Mouse (Mus musculus): ENCODE data around the gene Ogfrl1. TPM values are rescaled to one million over a fixed set of nuclear protein-coding genes. Genes with fewer than 3 reads are reported as not detected.

Gene Ogfrl1
- 4.4 and 6.2 TPM in 2 replicates for polyA plus RNA-seq (2015; fragmentation: Nextera tagmentation; extraction: Ambion mirVana)

- Histone ChIP-seq H3K27me3 (ENCODE audit: control insufficient read depth, insufficient read depth, low read length) (no peaks in the 10 kb centered on the region), H3K4me1 (replicated peaks; ENCODE audit: control insufficient read depth, insufficient read depth) (no peaks in the 10 kb centered on the region), H3K9ac (ENCODE audit: low read length) (no peak within 1 kb of the TSS), H3K4me3 (ENCODE audit: low read depth, low read length) (no peak within 1 kb of the TSS), H3K9me3 (ENCODE audit: control insufficient read depth, low read length) (no peaks in the 10 kb centered on the region), H3K4me2 (replicated peaks; ENCODE audit: low read depth) (no peak within 1 kb of the TSS), H3K36me3 (ENCODE audit: control insufficient read depth, insufficient read depth, low read length) (no peaks in the 10 kb centered on the region), H3K27ac (replicated peaks) (no peak within 1 kb of the TSS)
- ATAC-seq (ENCODE audit: low FRiP score, low TSS enrichment) (no peak), DNase-seq (ENCODE audit: low spot score) (no peak)
- TF ChIP-seq CTCF (IDR thresholded peaks at IDR 0.05; ENCODE audit: low read depth) (no peak), EP300 (optimal IDR thresholded peaks at IDR 0.05) (no peak)
- 78% methylated on average over 4 of the region's 4 CpGs for WGBS
Observed at GRCm38 (mm10) chr1:23397623-23398022, at the start of gene Ogfrl1. Gene Ogfrl1, minus strand, starts transcription at chr1:23397772.

- Histone ChIP-seq H3K9ac (ENCODE audit: low read length) (no peak overlapping the region), H3K4me3 (ENCODE audit: low read depth, low read length) (no peak overlapping the region), H3K27ac (replicated peaks) (no peak overlapping the region), H3K4me2 (replicated peaks; ENCODE audit: low read depth) (no peak overlapping the region), H3K9me3 (ENCODE audit: control insufficient read depth, low read length) (no peaks in the 10 kb centered on the region), H3K36me3 (ENCODE audit: control insufficient read depth, insufficient read depth, low read length) (no peaks in the 10 kb centered on the region), H3K27me3 (ENCODE audit: control insufficient read depth, insufficient read depth, low read length) (no peaks in the 10 kb centered on the region), H3K4me1 (replicated peaks; ENCODE audit: control insufficient read depth, insufficient read depth) (no peaks in the 10 kb centered on the region)
- no peak for TF ChIP-seq CTCF (IDR thresholded peaks at IDR 0.05; ENCODE audit: low read depth)
- TF ChIP-seq EP300 (optimal IDR thresholded peaks at IDR 0.05), result no peak
- DNase-seq (ENCODE audit: low spot score), result no peak
- WGBS, result 74% methylated on average over 5 of the region's 5 CpGs
- ATAC-seq (ENCODE audit: low FRiP score, low TSS enrichment), result no peak
Observed at GRCm38 (mm10) chr1:23445736-23446424, 48.3 kb upstream of the Ogfrl1 start.

GRCm38 (mm10) chr1:23433612-23434011, 36.0 kb upstream of the Ogfrl1 start:
- DNase-seq (ENCODE audit: low spot score), result no peak
- H3K9me3 ChIP-seq (ENCODE audit: control insufficient read depth, low read length), result no peaks in the 10 kb centered on the region
- H3K27ac ChIP-seq (replicated peaks), result no peak overlapping the region
- no peaks in the 10 kb centered on the region for H3K36me3 ChIP-seq (ENCODE audit: control insufficient read depth, insufficient read depth, low read length)
- no peak overlapping the region for H3K9ac ChIP-seq (ENCODE audit: low read length)
- whole genome bisulfite sequencing, result 78% methylated on average over 3 of the region's 3 CpGs
- TF ChIP-seq EP300 (optimal IDR thresholded peaks at IDR 0.05), result no peak
- TF ChIP-seq CTCF (IDR thresholded peaks at IDR 0.05; ENCODE audit: low read depth), result no peak
- H3K27me3 ChIP-seq (ENCODE audit: control insufficient read depth, insufficient read depth, low read length), result no peaks in the 10 kb centered on the region
- H3K4me2 ChIP-seq (replicated peaks; ENCODE audit: low read depth), result no peak overlapping the region
- ATAC-seq (ENCODE audit: low FRiP score, low TSS enrichment), result no peak
- no peaks in the 10 kb centered on the region for H3K4me1 ChIP-seq (replicated peaks; ENCODE audit: control insufficient read depth, insufficient read depth)
- no peak overlapping the region for H3K4me3 ChIP-seq (ENCODE audit: low read depth, low read length)

GRCm38 (mm10) chr1:23426447-23426846, 28.9 kb upstream of the Ogfrl1 start:
- Histone ChIP-seq H3K9me3 (ENCODE audit: control insufficient read depth, low read length) (no peaks in the 10 kb centered on the region), H3K4me1 (replicated peaks; ENCODE audit: control insufficient read depth, insufficient read depth) (no peaks in the 10 kb centered on the region), H3K4me3 (ENCODE audit: low read depth, low read length) (no peak overlapping the region), H3K9ac (ENCODE audit: low read length) (no peak overlapping the region), H3K27ac (replicated peaks) (no peak overlapping the region), H3K4me2 (replicated peaks; ENCODE audit: low read depth) (no peak overlapping the region), H3K36me3 (ENCODE audit: control insufficient read depth, insufficient read depth, low read length) (no peaks in the 10 kb centered on the region), H3K27me3 (ENCODE audit: control insufficient read depth, insufficient read depth, low read length) (no peaks in the 10 kb centered on the region)
- ATAC-seq (ENCODE audit: low FRiP score, low TSS enrichment) (no peak), DNase-seq (ENCODE audit: low spot score) (no peak)
- no peak for TF ChIP-seq CTCF (IDR thresholded peaks at IDR 0.05; ENCODE audit: low read depth)
- TF ChIP-seq EP300 (optimal IDR thresholded peaks at IDR 0.05), result no peak
- WGBS, result 65% methylated on average over 2 of the region's 2 CpGs

GRCm38 (mm10) chr1:23418941-23419340, 21.4 kb upstream of the Ogfrl1 start:
- no peak overlapping the region for H3K4me3 ChIP-seq (ENCODE audit: low read depth, low read length)
- H3K9me3 ChIP-seq (ENCODE audit: control insufficient read depth, low read length), result no peaks in the 10 kb centered on the region
- no peak overlapping the region for H3K27ac ChIP-seq (replicated peaks)
- no peak overlapping the region for H3K4me2 ChIP-seq (replicated peaks; ENCODE audit: low read depth)
- DNase-seq (ENCODE audit: low spot score), result no peak
- H3K4me1 ChIP-seq (replicated peaks; ENCODE audit: control insufficient read depth, insufficient read depth), result no peaks in the 10 kb centered on the region
- no peaks in the 10 kb centered on the region for H3K27me3 ChIP-seq (ENCODE audit: control insufficient read depth, insufficient read depth, low read length)
- WGBS, result 81% methylated on average over 1 of the region's 1 CpGs
- ATAC-seq (ENCODE audit: low FRiP score, low TSS enrichment), result no peak
- H3K36me3 ChIP-seq (ENCODE audit: control insufficient read depth, insufficient read depth, low read length), result no peaks in the 10 kb centered on the region
- TF ChIP-seq EP300 (optimal IDR thresholded peaks at IDR 0.05), result no peak
- no peak for TF ChIP-seq CTCF (IDR thresholded peaks at IDR 0.05; ENCODE audit: low read depth)
- no peak overlapping the region for H3K9ac ChIP-seq (ENCODE audit: low read length)

GRCm38 (mm10) chr1:23418059-23418458, 20.5 kb upstream of the Ogfrl1 start:
- no peak overlapping the region for H3K4me3 ChIP-seq (ENCODE audit: low read depth, low read length)
- no peak for DNase-seq (ENCODE audit: low spot score)
- WGBS, result 18% methylated on average over 2 of the region's 2 CpGs
- H3K4me2 ChIP-seq (replicated peaks; ENCODE audit: low read depth), result no peak overlapping the region
- no peaks in the 10 kb centered on the region for H3K36me3 ChIP-seq (ENCODE audit: control insufficient read depth, insufficient read depth, low read length)
- H3K27me3 ChIP-seq (ENCODE audit: control insufficient read depth, insufficient read depth, low read length), result no peaks in the 10 kb centered on the region
- no peak overlapping the region for H3K27ac ChIP-seq (replicated peaks)
- TF ChIP-seq CTCF (IDR thresholded peaks at IDR 0.05; ENCODE audit: low read depth), result no peak
- TF ChIP-seq EP300 (optimal IDR thresholded peaks at IDR 0.05), result no peak
- no peak overlapping the region for H3K9ac ChIP-seq (ENCODE audit: low read length)
- no peaks in the 10 kb centered on the region for H3K9me3 ChIP-seq (ENCODE audit: control insufficient read depth, low read length)
- H3K4me1 ChIP-seq (replicated peaks; ENCODE audit: control insufficient read depth, insufficient read depth), result no peaks in the 10 kb centered on the region
- no peak for ATAC-seq (ENCODE audit: low FRiP score, low TSS enrichment)

Data from stomach, postnatal 0 days (tissue).